9 mouse cellular contexts compared by ENCODE assay signal in the genomic region with DNA sequence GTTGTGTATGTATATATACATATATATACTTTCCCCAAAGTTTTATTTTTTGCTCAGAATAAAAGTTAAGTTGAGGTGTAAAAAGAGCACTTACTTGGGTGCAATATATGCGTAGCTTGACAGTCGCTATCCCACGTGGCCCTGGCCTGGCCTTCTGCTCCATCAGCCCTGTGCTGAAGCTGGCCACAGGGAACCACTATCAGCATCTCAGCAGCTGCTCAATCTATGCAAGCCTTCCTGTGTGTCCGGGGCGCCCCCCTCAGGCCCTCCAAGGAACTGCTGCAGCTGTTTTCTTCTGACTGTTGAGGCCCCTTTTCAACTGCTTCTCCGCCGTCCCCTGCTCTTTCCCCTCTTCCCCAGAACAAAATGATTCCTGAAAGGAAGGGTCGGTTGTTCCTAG. TPM values are rescaled to one million over a fixed set of nuclear protein-coding genes. Genes with fewer than 3 reads are reported as not detected.
DNase-seq lines count a peak whose midpoint lies in the region; ATAC-seq and TF ChIP-seq lines count a peak whose summit lies in the region.
"Had no signal": no experiment of that assay in that cellular context is flagged by ENCODE, and none has a peak within 500 bp of the region (broad histone marks: within the 10 kb centered on the region; RNA-seq: fewer than 3 reads in every experiment).

No protein-coding gene starts in this region.

- H3K4me1 ChIP-seq in MEL (ENCODE audit: control insufficient read depth in 1 of 2, insufficient read depth in 2 of 2, low read length in 2 of 2), result peaks cover 0 to 16% of the 10 kb centered on the region in 2 experiments; a peak in 2 of 4 replicates
- H3K4me1 ChIP-seq in bone marrow macrophage, adult 2 months (ENCODE audit: control insufficient read depth, insufficient read depth, low read length), result peaks cover 12% of the 10 kb centered on the region

- H3K36me3 ChIP-seq in MEL (ENCODE audit: control insufficient read depth in 1 of 2, insufficient read depth in 2 of 2, low read length in 2 of 2), result peaks cover 3 to 15% of the 10 kb centered on the region in 2 experiments; a peak in 3 of 4 replicates

- TF ChIP-seq RAD21 in MEL (IDR thresholded peaks at IDR 0.05; ENCODE audit: low read depth, low read length), result peak; percentile 81

- no peak for TF ChIP-seq POLR2A in MEL (IDR thresholded peaks at IDR 0.05; ENCODE audit: control insufficient read depth in 1 of 2, insufficient read depth in 1 of 2, low read depth in 1 of 2, low read length in 2 of 2, poor library complexity in 1 of 2)
- no peak for TF ChIP-seq POLR2A in bone marrow macrophage, adult 2 months (IDR thresholded peaks at IDR 0.05; ENCODE audit: borderline replicate concordance, low read depth, low read length)

- H3K27ac ChIP-seq in MEL (ENCODE audit: control insufficient read depth, low read depth, low read length), result no peak overlapping the region
- H3K27ac ChIP-seq in bone marrow macrophage, adult 2 months (ENCODE audit: insufficient read depth, low read depth, low read length), result no peak overlapping the region
- H3K27ac ChIP-seq: lung, embryonic 15.5 days had no signal

- H3K4me3 ChIP-seq in MEL (ENCODE audit: control insufficient read depth in 1 of 2, insufficient read depth in 1 of 2, low read depth in 2 of 2, low read length in 2 of 2), result no peak overlapping the region
- no peak overlapping the region for H3K4me3 ChIP-seq in bone marrow macrophage, adult 2 months (ENCODE audit: insufficient read depth, low read length)
- H3K4me3 ChIP-seq: lung, embryonic 15.5 days had no signal

- TF ChIP-seq CTCF in MEL (IDR thresholded peaks at IDR 0.05 in 2 of 3, conservative IDR thresholded peaks at IDR 0.05 in 1 of 3; ENCODE audit: control insufficient read depth in 1 of 3, insufficient read depth in 1 of 3, low read depth in 2 of 3, low read length in 3 of 3, poor library complexity in 1 of 3, severe bottlenecking in 1 of 3), result peak; percentile 90 to 94 (median 93)
- peak; percentile 84 for TF ChIP-seq CTCF in bone marrow macrophage, adult 2 months (IDR thresholded peaks at IDR 0.05; ENCODE audit: low read depth, low read length)

- H3K27me3 ChIP-seq in MEL (ENCODE audit: control insufficient read depth in 1 of 2, insufficient read depth in 2 of 2, low read length in 2 of 2), result no peaks in the 10 kb centered on the region
- H3K27me3 ChIP-seq: lung, embryonic 15.5 days had no signal

- peak in 1 of 2 experiments; percentile 57; a peak in 2 of 4 replicates for TF ChIP-seq EP300 in MEL (IDR thresholded peaks at IDR 0.05; ENCODE audit: low read depth in 1 of 2, low read length in 2 of 2)

- no peaks in the 10 kb centered on the region for H3K9me3 ChIP-seq in MEL (replicated peaks; ENCODE audit: insufficient read depth, low read length)
- H3K9me3 ChIP-seq: lung, embryonic 15.5 days had no signal

- 0 out of 2 replicates have a peak overlapping the region, but pooled peaks have one; percentile 2 for H3K9ac ChIP-seq in MEL (ENCODE audit: control insufficient read depth, low read depth, low read length, poor library complexity, severe bottlenecking)
- H3K9ac ChIP-seq: lung, embryonic 15.5 days had no signal

- H3K79me2 ChIP-seq in MEL (ENCODE audit: control insufficient read depth, insufficient read depth, low read length, poor library complexity), result peaks cover 30% of the 10 kb centered on the region

- DNase-seq in MEL (ENCODE audit: low read depth, low spot score), result peak; percentile 89
- DNase-seq in heart, postnatal 4 days, result peak; percentile 90
- peak; percentile 71 to 87 for DNase-seq in left cerebral cortex, adult 8-10 months (ENCODE audit: low spot score in 2 of 2)
- peak; percentile 82 for DNase-seq in mesoderm, embryonic 11.5 days (ENCODE audit: low read depth, low spot score)
- peak; percentile 86 for DNase-seq in right cerebral cortex, postnatal 4 days
- peak; percentile 50 for DNase-seq in yolk sac, embryonic 10.5 days (ENCODE audit: low spot score)

- ATAC-seq in erythroblast, adult 5-6 weeks (replicated peaks; ENCODE audit: low FRiP score, poor library complexity, severe bottlenecking), result peak; percentile 70

TF ChIP-seq in MEL, 35 proteins besides CTCF, POLR2A, EP300 and RAD21 (continues in another document):
- TF ChIP-seq SIN3A (IDR thresholded peaks at IDR 0.05; ENCODE audit: low read length) (peak; percentile 75), NELFE (IDR thresholded peaks at IDR 0.05; ENCODE audit: low read depth, low read length) (no peak), MYC (IDR thresholded peaks at IDR 0.05; ENCODE audit: low read depth, low read length) (peak; percentile 81; the same call in 1 of the 2 replicates), ZC3H11A (IDR thresholded peaks at IDR 0.05; ENCODE audit: low read depth, low read length) (peak; percentile 57), KAT2A (conservative IDR thresholded peaks at IDR 0.05; ENCODE audit: low read depth, low read length) (no peak), ELF1 (IDR thresholded peaks at IDR 0.05; ENCODE audit: low read depth, low read length) (0 out of 2 replicates have a peak, but pooled peaks have one; percentile 35), RCOR1 (IDR thresholded peaks at IDR 0.05; ENCODE audit: low read depth, low read length) (peak; percentile 59; the same call in 1 of the 2 replicates), MXI1 (IDR thresholded peaks at IDR 0.05; ENCODE audit: low read depth, low read length) (peak; percentile 94), MAX (IDR thresholded peaks at IDR 0.05; ENCODE audit: low read length) (peak; percentile 77), TBP (IDR thresholded peaks at IDR 0.05; ENCODE audit: low read depth, low read length) (no peak), HCFC1 (IDR thresholded peaks at IDR 0.05; ENCODE audit: low read depth, low read length) (peak; percentile 59; the same call in 1 of the 2 replicates), MAZ (IDR thresholded peaks at IDR 0.05; ENCODE audit: low read depth, low read length) (no peak), POLR2AphosphoS5 (IDR thresholded peaks at IDR 0.05; ENCODE audit: borderline replicate concordance, low read depth, low read length) (no peak), SMC3 (IDR thresholded peaks at IDR 0.05; ENCODE audit: low read depth, low read length) (peak; percentile 67), MEF2A (IDR thresholded peaks at IDR 0.05; ENCODE audit: extremely low read depth, insufficient replicate concordance, low read depth, low read length, poor library complexity, severe bottlenecking) (0 out of 2 replicates have a peak, but pooled peaks have one; percentile 35)

RNA-seq across cellular contexts. Expression of a gene that starts 2.9 kb away (rescaled TPM):
- 90.0 and 107 TPM in 2 replicates for total RNA-seq in MEL (2012; rRNA removed)
- polyA plus RNA-seq in MEL (2012; ENCODE audit: insufficient read depth in 1 of 2, insufficient read length in 2 of 2, low read depth in 1 of 2, low replicate concordance in 2 of 2, missing spikeins in 1 of 2), result 100 to 1,000 TPM in 1 of 2 experiments, not detected in 1; 105 TPM
- polyA plus RNA-seq in bone marrow macrophage, adult 2 months (2012; ENCODE audit: insufficient read depth, insufficient read length, missing spikeins), result 18.6 and 20.2 TPM in 2 replicates
- total RNA-seq in erythroblast, adult 5-6 weeks (2015; ENCODE audit: low replicate concordance), result 8.2 and 14.0 TPM in 2 replicates
- 1.2 and 1.5 TPM in 2 replicates for total RNA-seq in erythroblast, adult 5-6 weeks (2017; ENCODE audit: low replicate concordance)
- 10 to 100 TPM; 25.9 to 28.4 TPM for total RNA-seq in heart, postnatal 4 days (2021)
- total RNA-seq in left cerebral cortex, adult 8-10 months (2022), result 10 to 100 TPM; 30.5 to 41.1 (median 38.8) TPM

RNA-seq across cellular contexts. Expression of a gene that starts 3.4 kb away (rescaled TPM):
- total RNA-seq in MEL (2012; rRNA removed), result 40.6 and 43.4 TPM in 2 replicates
- 10 to 100 TPM in 1 of 2 experiments, not detected in 1; 50.9 TPM for polyA plus RNA-seq in MEL (2012; ENCODE audit: insufficient read depth in 1 of 2, insufficient read length in 2 of 2, low read depth in 1 of 2, low replicate concordance in 2 of 2, missing spikeins in 1 of 2)
- 7.6 and 9.5 TPM in 2 replicates for polyA plus RNA-seq in bone marrow macrophage, adult 2 months (2012; ENCODE audit: insufficient read depth, insufficient read length, missing spikeins)
- 5.8 TPM in 1 of 2 replicates, not detected in the other for total RNA-seq in erythroblast, adult 5-6 weeks (2015; ENCODE audit: low replicate concordance)
- total RNA-seq in erythroblast, adult 5-6 weeks (2017; ENCODE audit: low replicate concordance), result 0.70 and 3.3 TPM in 2 replicates
- total RNA-seq in heart, postnatal 4 days (2021), result 10 to 100 TPM; 29.8 to 35.6 TPM
- total RNA-seq in left cerebral cortex, adult 8-10 months (2022), result 10 to 100 TPM; 66.4 to 70.2 (median 67.8) TPM

RNA-seq across cellular contexts. Expression of a gene that starts 14.4 kb away (rescaled TPM):
- 0.08 TPM in 1 of 2 replicates, not detected in the other for total RNA-seq in MEL (2012; rRNA removed)
- polyA plus RNA-seq in MEL (2012; ENCODE audit: insufficient read depth in 1 of 2, insufficient read length in 2 of 2, low read depth in 1 of 2, low replicate concordance in 2 of 2, missing spikeins in 1 of 2), result not detected
- not detected in 2 replicates for polyA plus RNA-seq in bone marrow macrophage, adult 2 months (2012; ENCODE audit: insufficient read depth, insufficient read length, missing spikeins)
- not detected in 2 replicates for total RNA-seq in erythroblast, adult 5-6 weeks (2015; ENCODE audit: low replicate concordance)
- not detected in 2 replicates for total RNA-seq in erythroblast, adult 5-6 weeks (2017; ENCODE audit: low replicate concordance)
- total RNA-seq in heart, postnatal 4 days (2021), result under 1 TPM in 1 of 2 experiments, not detected in 1; 0.11 TPM
- 10 to 100 TPM; 53.2 to 61.4 (median 57.1) TPM for total RNA-seq in left cerebral cortex, adult 8-10 months (2022)

RNA-seq across cellular contexts. Expression of a gene that starts 33.1 kb away (rescaled TPM):
- total RNA-seq in MEL (2012; rRNA removed), result not detected in 2 replicates
- polyA plus RNA-seq in MEL (2012; ENCODE audit: insufficient read depth in 1 of 2, insufficient read length in 2 of 2, low read depth in 1 of 2, low replicate concordance in 2 of 2, missing spikeins in 1 of 2), result not detected
- polyA plus RNA-seq in bone marrow macrophage, adult 2 months (2012; ENCODE audit: insufficient read depth, insufficient read length, missing spikeins), result not detected in 2 replicates
- total RNA-seq in erythroblast, adult 5-6 weeks (2015; ENCODE audit: low replicate concordance), result not detected in 2 replicates
- total RNA-seq in erythroblast, adult 5-6 weeks (2017; ENCODE audit: low replicate concordance), result not detected in 2 replicates
- total RNA-seq in heart, postnatal 4 days (2021), result not detected
- 10 to 100 TPM; 36.6 to 40.5 (median 39.2) TPM for total RNA-seq in left cerebral cortex, adult 8-10 months (2022)
- polyA plus RNA-seq: lung, embryonic 15.5 days had no signal

RNA-seq across cellular contexts. Expression of a gene that starts 45.7 kb away (rescaled TPM):
- 15.5 and 17.8 TPM in 2 replicates for total RNA-seq in MEL (2012; rRNA removed)
- polyA plus RNA-seq in MEL (2012; ENCODE audit: insufficient read depth in 1 of 2, insufficient read length in 2 of 2, low read depth in 1 of 2, low replicate concordance in 2 of 2, missing spikeins in 1 of 2), result 10 to 100 TPM; 28.9 to 37.8 TPM
- polyA plus RNA-seq in bone marrow macrophage, adult 2 months (2012; ENCODE audit: insufficient read depth, insufficient read length, missing spikeins), result 12.0 and 13.1 TPM in 2 replicates
- 5.2 and 5.4 TPM in 2 replicates for total RNA-seq in erythroblast, adult 5-6 weeks (2015; ENCODE audit: low replicate concordance)
- total RNA-seq in erythroblast, adult 5-6 weeks (2017; ENCODE audit: low replicate concordance), result 8.6 and 17.4 TPM in 2 replicates
- total RNA-seq in heart, postnatal 4 days (2021), result 10 to 100 TPM; 15.2 to 15.3 TPM
- total RNA-seq in left cerebral cortex, adult 8-10 months (2022), result 10 to 100 TPM; 22.0 to 29.3 (median 25.0) TPM

Comparison
In these comparisons a context has a peak if more than half of its experiments do, and no peak if none do; other contexts are left out.
1. RNA of a gene that starts 14.4 kb away (total RNA-seq): 53.2 to 61.4 TPM in left cerebral cortex, adult 8-10 months; not detected in erythroblast, adult 5-6 weeks, 0.11 TPM in heart, postnatal 4 days and 0.08 TPM in MEL; every median in the first group is over 10 times any median in the second.
2. Peak in every context shown above with its lines, with median percentiles within 50 percentile points of each other: DNase-seq.